Mouse (Mus musculus): ENCODE results near the gene Zyx. TPM values are rescaled to one million over a fixed set of nuclear protein-coding genes. Genes with fewer than 3 reads are reported as not detected.
A peak's percentile ranks its signal among the peaks of the same experiment; 100 is the strongest.

Zyx gene
- total RNA-seq, 2 experiments from 2014 or later: 47.6 to 47.8 TPM

DNA sequence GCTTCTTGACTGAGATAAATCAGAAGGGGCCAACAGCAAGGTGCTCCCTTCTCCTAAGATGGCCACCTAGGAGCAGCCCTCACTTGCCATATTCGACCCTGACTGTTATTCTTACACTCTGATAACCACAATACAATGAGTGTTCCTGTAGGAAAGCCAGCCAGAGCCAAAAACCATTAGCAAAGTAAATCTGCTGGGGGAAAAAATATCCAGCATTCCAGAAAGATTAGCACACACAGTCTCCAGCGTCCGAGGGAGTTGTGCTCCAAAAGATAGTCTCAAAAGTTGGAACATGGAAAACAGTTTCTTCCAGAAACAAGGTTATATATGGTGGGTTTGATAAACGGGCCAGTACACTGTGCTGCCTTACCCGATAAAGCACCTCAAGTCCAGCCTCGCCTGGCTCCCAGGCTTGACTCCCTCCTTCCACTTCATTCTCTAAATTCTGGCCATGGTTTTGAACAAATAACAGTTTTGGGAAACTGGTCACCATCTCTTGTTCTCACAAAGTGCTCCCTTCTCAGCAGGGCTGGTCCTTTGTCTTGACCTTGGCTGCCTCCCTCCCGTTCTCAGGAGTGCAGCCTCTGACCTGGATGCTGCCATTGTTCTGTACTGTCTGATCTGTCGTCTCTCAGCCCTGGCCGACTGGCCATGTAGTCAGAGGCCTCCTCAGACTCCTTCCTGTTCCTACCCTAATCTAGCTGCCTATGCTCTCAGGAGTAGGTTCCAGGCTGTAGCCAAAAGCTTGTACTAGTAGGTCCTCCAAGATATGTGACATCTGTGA lies 10.1 kb downstream of the Zyx start:
- no peak overlapping the region for H3K4me3 ChIP-seq
- no peak for TF ChIP-seq CTCF (IDR thresholded peaks at IDR 0.05)
- no peak overlapping the region for H3K27ac ChIP-seq
- no peak for DNase-seq (ENCODE audit: extremely low spot score in 1 of 2, low spot score in 2 of 2)
- intact Hi-C loops (cut with DNase I): no loop called here

DNA sequence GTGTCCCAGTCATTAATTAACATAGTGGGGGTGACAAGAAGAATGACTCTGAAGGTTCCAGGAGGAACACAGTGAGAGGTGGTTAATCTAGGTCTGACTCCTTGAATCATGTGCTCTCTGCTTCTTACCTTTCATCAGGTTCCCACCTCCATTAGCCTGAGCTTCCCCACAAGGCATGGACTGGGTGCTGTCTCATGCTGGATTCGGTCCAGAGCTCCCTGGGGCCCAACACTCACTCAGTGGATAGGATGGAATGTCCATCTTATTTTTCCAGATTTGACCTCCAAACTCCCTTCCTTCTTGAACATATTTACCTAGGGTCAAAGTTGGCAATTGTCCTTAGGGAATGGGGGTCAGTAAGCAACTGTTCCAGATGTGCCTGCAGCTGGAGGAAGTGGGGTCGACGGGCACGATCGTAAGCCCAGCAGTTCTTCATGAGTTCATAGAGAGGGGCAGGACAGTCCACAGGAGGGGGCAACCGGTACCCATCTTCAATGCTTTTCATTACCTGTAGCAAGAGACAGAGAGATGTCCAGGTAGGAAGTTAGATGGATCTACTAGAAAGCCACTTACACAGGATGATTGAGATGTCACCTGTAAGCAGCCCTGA lies 10.9 kb downstream of the Zyx start:
- no peak for TF ChIP-seq CTCF (IDR thresholded peaks at IDR 0.05)
- DNase-seq (ENCODE audit: extremely low spot score in 1 of 2, low spot score in 2 of 2): no peak
- intact Hi-C loops (cut with DNase I): no loop called here
- no peak overlapping the region for H3K4me3 ChIP-seq
- H3K27ac ChIP-seq: no peak overlapping the region

DNA sequence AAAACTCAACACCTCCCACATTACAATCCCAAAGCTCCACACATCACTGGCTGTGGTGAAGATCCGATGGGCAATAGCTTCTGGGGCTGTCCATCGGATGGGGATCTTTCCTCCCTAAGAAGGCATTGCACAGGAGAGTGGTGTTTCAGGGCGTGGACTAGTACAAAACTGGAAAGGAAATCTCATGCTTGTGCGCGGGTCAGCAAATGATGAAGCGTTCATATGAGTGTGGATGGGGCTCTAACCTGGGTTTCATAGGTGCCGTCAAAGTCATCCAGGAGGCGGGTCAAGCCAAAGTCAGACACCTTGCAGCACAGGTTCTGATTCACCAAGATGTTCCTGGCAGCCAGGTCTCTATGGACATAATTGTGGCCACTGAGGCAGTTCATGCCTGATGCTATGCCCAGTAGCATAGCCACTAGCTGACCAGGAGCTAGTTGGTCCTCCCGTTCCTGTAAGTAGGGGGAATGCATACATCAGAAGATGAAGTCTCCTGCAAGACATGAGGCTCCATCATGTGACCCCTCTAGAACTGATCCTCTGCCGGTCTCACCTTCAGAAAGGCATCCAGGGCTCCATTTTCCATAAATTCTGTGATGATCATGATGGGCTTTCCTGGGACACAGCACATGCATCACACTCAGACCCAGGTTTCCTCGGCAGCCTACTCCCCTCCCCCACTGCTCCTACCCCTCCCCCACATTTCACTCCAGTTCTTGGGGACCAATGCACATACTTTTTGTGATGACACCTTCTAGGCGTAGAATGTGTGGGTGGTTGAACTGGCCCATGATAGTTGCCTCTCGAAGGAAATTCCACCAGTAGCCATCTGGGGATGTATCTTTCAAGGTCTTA lies 11.8 kb downstream of the Zyx start:
- no peak for DNase-seq (ENCODE audit: extremely low spot score in 1 of 2, low spot score in 2 of 2)
- intact Hi-C loops (cut with DNase I): no loop called here

DNA sequence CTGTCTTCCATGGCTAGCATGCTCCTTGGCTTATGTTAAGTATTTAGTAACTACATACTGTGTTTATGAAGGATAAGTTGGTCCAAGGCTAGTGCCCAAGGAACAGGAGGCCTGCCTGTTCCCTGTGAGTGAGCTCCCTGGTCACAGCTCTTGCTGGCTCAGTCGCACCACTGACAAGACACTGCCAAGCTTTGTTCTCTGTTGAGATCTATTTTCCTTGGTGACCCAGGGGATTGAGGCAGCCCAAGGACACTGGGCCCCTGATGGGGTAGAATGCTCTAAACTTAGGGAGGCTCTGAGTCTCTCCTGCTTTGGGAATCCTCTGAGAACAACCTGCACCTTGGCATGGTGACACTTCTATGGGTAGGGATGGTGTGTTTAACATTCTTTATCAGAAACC lies 12.6 kb downstream of the Zyx start:
- intact Hi-C loops (cut with DNase I): no loop called here
- no peak for TF ChIP-seq CTCF (IDR thresholded peaks at IDR 0.05)
- Histone ChIP-seq H3K27ac (no peak overlapping the region), H3K4me3 (no peak overlapping the region)
- no peak for DNase-seq (ENCODE audit: extremely low spot score in 1 of 2, low spot score in 2 of 2)

More for the DNA sequence above, 11.8 kb downstream of the Zyx start:
- no peak overlapping the region for H3K27ac ChIP-seq
- TF ChIP-seq CTCF (IDR thresholded peaks at IDR 0.05): no peak
- no peak overlapping the region for H3K4me3 ChIP-seq

DNA sequence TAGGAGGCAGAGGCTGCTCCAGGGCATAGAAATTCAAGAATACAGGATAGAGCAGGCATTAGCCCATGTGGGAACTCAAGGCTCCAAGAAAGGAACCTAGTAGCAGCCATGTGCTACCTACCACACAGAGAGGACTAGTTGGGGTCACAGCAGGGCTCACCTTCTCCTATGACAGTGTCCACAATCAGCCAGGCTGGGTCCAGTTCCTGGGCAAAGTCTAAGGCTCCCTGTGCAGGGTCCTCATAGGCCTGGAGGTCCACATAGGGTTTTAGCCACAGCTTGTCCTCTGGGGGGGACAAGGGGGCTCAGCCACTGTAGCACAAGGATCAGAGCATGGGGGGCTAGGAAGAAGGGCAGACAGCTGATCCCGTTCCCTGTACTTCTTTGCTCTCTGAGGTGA lies 13.1 kb downstream of the Zyx start:
- Histone ChIP-seq H3K4me3 (no peak overlapping the region), H3K27ac (no peak overlapping the region)
- intact Hi-C loops (cut with DNase I): no loop called here
- no peak for DNase-seq (ENCODE audit: extremely low spot score in 1 of 2, low spot score in 2 of 2)
- TF ChIP-seq CTCF (IDR thresholded peaks at IDR 0.05): no peak

DNA sequence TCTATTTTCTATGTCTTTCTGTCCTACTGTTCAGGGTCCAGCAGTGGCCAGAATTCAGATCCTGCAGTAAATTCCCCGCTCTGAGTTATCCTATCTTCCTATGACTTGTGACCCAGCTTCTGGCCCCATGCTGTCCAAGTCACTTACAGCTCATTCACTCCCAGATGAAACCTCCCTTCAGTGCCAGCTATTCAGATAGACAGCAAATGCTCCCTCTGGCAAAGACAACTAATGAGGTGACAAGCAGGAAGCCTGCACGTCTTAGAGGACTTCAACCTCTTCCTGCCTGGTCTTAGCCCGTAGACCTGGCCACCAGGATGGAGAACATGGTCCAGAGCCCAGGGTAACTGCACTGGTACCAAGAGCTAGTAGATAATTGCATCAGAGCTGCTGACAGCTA lies 13.5 kb downstream of the Zyx start:
- Histone ChIP-seq H3K4me3 (no peak overlapping the region), H3K27ac (no peak overlapping the region)
- DNase-seq (ENCODE audit: extremely low spot score in 1 of 2, low spot score in 2 of 2): no peak
- no peak for TF ChIP-seq CTCF (IDR thresholded peaks at IDR 0.05)
- intact Hi-C loops (cut with DNase I): no loop called here

DNA sequence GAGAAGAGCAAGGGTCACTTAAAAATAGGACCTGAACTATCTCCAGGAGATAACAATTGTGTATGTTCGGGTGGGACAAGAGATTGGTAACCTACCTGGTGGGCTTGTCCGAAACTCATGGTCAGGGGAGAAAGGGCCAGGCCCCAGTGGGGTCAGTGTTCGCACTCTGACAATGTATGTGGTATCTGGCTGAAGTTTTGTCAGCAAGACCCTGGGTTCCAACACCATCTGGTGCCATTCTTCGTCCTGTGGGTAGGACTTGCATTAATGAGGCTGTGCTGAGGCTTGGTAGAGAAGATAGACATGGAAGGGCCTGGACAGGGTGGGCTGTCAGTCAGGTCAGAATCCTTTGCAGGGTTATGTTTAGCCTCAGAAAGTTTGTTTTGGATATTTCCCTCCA lies 14.6 kb downstream of the Zyx start:
- intact Hi-C loops (cut with DNase I): no loop called here
- no peak for DNase-seq (ENCODE audit: extremely low spot score in 1 of 2, low spot score in 2 of 2)
- no peak for TF ChIP-seq CTCF (IDR thresholded peaks at IDR 0.05)
- Histone ChIP-seq H3K27ac (no peak overlapping the region), H3K4me3 (no peak overlapping the region)

DNA sequence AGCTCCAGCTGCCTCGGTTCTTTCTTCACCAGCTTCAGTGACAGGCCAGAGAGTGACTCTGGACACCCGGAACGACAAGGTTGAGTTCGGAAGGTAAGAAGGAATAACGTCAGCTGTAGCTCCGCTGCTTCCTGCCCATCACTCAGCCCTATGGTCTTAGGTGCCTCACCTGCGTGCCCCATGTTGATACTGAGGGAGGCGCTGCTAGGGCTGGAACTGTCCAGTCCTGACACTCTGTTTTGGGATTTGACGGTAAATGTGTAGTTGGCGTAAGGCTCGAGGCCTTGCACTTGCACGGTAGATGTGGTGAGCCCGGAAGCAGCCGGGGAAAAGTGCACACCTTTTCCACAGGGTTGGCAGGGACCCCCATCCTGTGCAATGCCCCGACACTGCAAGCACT lies 15.2 kb downstream of the Zyx start:
- DNase-seq (ENCODE audit: extremely low spot score in 1 of 2, low spot score in 2 of 2): no peak
- intact Hi-C loops (cut with DNase I): no loop called here
- Histone ChIP-seq H3K4me3 (no peak overlapping the region), H3K27ac (no peak overlapping the region)
- no peak for TF ChIP-seq CTCF (IDR thresholded peaks at IDR 0.05)

DNA sequence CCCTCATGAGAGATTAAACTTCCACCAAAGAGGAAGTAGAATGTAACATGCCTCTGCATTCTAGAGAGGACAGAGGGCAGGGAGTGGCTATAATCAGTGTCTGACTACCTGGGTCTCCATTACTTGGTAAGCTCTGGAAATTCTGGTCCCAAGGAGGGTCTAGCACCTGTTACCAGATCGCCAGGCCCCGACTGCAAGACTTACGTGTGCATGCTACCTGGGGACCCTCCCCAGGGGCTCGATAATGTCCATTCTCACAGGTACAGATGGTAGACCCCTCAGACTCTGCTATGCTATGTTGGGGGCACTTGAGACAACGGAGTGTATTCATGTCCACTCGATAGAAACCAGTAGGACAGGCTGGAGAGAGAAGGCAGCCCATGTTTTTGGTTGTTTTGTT lies 15.8 kb downstream of the Zyx start:
- no peak for DNase-seq (ENCODE audit: extremely low spot score in 1 of 2, low spot score in 2 of 2)
- Histone ChIP-seq H3K4me3 (no peak overlapping the region), H3K27ac (no peak overlapping the region)
- TF ChIP-seq CTCF (IDR thresholded peaks at IDR 0.05): no peak
- intact Hi-C loops (cut with DNase I): no loop called here

DNA sequence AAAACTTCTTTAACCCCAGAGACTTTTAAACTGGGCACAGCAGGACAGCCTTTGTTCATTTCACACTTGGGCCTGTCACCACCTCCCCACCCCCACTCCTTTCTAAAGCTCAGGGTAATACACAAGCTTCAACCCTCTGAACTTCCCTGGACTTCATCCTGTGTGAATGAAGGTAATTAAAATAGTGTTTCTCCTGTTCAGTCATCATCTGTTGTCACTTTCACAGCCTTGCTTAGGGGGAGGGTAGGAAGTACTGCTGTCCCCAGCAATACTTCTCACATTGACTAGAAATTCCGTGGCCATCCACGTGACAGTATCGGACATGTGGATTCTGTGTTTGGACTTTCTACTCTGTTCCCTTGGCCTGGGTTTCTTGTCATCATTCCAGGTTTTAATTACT lies 20.4 kb downstream of the Zyx start:
- Histone ChIP-seq H3K4me3 (no peak overlapping the region), H3K27ac (no peak overlapping the region)
- intact Hi-C loops (cut with DNase I): loop anchor here (5.0 to 10.0 kb wide), 3 partner anchors 143 to 605 kb away; no protein-coding TSS in a partner anchor
- no peak for TF ChIP-seq CTCF (IDR thresholded peaks at IDR 0.05)
- DNase-seq (ENCODE audit: extremely low spot score in 1 of 2, low spot score in 2 of 2): no peak

DNA sequence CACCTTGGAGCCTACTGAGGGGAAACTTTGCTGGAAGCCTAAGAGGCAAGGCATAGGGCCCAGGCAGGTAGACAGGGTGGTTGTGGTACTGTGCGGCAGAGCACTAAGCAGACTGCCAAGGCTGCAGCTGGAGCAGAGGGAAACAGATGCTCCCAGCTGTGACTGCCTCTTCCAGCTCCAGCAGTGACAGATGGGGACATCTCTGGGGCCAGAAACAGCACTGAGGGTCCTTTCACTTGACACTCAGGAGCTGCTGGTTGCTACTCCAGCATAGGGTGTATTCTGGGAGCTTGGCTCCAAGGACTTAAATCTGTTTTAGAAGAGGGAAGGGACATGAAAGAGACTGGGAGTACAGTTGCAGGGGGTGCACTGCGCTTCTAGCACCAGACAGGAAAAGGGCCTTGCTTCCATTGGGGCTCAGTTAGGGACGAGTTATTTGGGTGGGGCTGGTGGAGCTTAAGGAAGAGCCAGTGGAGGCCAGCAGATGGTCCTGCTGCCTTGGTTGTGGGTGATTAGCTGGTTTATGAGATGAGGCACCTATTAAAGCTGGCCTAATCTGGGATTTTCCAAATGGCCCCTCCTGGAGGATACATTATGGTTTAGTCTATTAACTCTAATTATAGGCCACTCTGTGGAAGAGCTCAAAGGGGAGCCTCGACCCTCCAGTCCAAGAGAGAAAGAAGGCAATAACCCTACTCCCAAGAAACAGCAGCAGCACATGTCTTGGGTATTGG lies 21.4 kb downstream of the Zyx start:
- no peak for TF ChIP-seq CTCF (IDR thresholded peaks at IDR 0.05)
- intact Hi-C loops (cut with DNase I): loop anchor here (5.0 to 10.0 kb wide), 3 partner anchors 143 to 606 kb away; no protein-coding TSS in a partner anchor
- Histone ChIP-seq H3K4me3 (no peak overlapping the region), H3K27ac (no peak overlapping the region)
- peak in 1 of 2 experiments; percentile 7 for DNase-seq (ENCODE audit: extremely low spot score in 1 of 2, low spot score in 2 of 2)

Data from left cerebral cortex, adult 2 months (tissue).